Mouse (Mus musculus) myocyte (in vitro differentiated cells): ENCODE data around the gene Vdr.

Experiments
- CEBPB ChIP-seq: IDR thresholded peaks from 2 replicates; pipeline ENCODE4 v1.6.1; 2011; ENCODE audit warnings: mild to moderate bottlenecking, moderate library complexity; ENCODE audit not compliant: poor library complexity, insufficient read depth, severe bottlenecking
- MAX ChIP-seq: IDR thresholded peaks from one replicate; pipeline ENCODE4 v1.6.1; 2011; ENCODE audit warnings: low read depth, mild to moderate bottlenecking, control low read depth
- MYOG ChIP-seq, 3 experiments: IDR thresholded peaks; one replicate each; pipeline ENCODE4 v1.6.1; 2011; ENCODE audit warnings: control low read depth in 2 of 3, low read depth in 2 of 3, mild to moderate bottlenecking in 2 of 3; ENCODE audit not compliant: insufficient read length in 2 of 3, control insufficient read depth in 1 of 3, insufficient read depth in 1 of 3
- POLR2A ChIP-seq: IDR thresholded peaks from one replicate; pipeline ENCODE4 v1.6.1; 2011; ENCODE audit warnings: low read depth, mild to moderate bottlenecking, control low read depth, moderate library complexity; ENCODE audit not compliant: insufficient read length
- TCF12 ChIP-seq: IDR thresholded peaks from one replicate; pipeline ENCODE4 v1.6.1; 2011; ENCODE audit warnings: mild to moderate bottlenecking, control low read depth; ENCODE audit not compliant: poor library complexity, insufficient read depth, severe bottlenecking
- USF1 ChIP-seq: IDR thresholded peaks from one replicate; pipeline ENCODE4 v1.6.1; 2011; ENCODE audit warnings: low read depth, mild to moderate bottlenecking, control low read depth, moderate library complexity

DNA sequence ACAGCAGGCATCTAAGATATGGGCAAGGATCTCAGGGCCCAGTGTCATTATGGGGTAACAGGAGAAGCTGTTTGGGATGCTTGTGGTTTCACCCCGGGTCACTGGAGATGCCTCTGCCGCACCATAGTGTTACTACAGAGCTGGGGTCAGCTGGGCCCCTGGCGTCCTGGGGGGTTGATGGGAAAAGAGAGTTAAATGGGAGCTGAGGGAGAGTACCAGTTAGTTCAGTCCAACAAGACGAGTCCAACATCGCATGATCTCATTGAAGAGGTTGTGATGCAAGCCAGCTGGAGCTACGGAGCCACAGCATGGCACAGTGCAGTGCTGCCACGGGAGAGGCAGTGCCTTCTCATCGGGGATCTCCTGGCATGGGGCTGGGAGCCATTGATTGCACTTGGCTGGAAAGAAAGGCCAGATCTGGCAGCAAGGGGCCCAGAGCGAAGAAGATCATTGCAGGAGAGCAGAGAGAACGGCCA, 22.9 kb downstream of the Vdr start:
- TF ChIP-seq MYOG (IDR thresholded peaks at IDR 0.05; ENCODE audit: control insufficient read depth in 1 of 3, insufficient read depth in 1 of 3, insufficient read length in 2 of 3, low read depth in 2 of 3) (no peak), MAX (no peak), TCF12 (no peak), POLR2A (no peak), CEBPB (no peak), USF1 (no peak)
